Mouse (Mus musculus) embryonic facial prominence, embryonic 13.5 days (tissue): ENCODE results near the gene Gm17455. TPM values are rescaled to one million over a fixed set of nuclear protein-coding genes. Genes with fewer than 3 reads are reported as not detected.

Source experiments
- ATAC-seq: fragments of 200-750 bp; cut with Nextera tagmentation; 2 replicates; pipeline ENCODE4 v1.8.0; 2017; ENCODE audit warnings: low read depth; ENCODE audit not compliant: insufficient number of reproducible peaks, insufficient read depth, low FRiP score, low TSS enrichment
- H3K27ac ChIP-seq: fragments of 300-500 bp; sonication (generic); 2 replicates; pipeline ENCODE4 v1.5.1; 2015; ENCODE audit warnings: moderate library complexity, mild to moderate bottlenecking, inconsistent platforms
- H3K27me3 ChIP-seq: fragments of 300-500 bp; sonication (generic); 2 replicates; pipeline ENCODE4 v1.6.1; 2015; ENCODE audit warnings: mild to moderate bottlenecking, inconsistent platforms
- H3K36me3 ChIP-seq: fragments of 300-500 bp; sonication (generic); 2 replicates; pipeline ENCODE4 v1.6.1; 2015; ENCODE audit warnings: mild to moderate bottlenecking, inconsistent platforms
- H3K4me1 ChIP-seq: fragments of 300-500 bp; sonication (generic); 2 replicates; pipeline ENCODE4 v1.6.1; 2015; ENCODE audit warnings: inconsistent platforms
- H3K4me2 ChIP-seq: fragments of 300-500 bp; sonication (generic); 2 replicates; pipeline ENCODE4 v1.6.1; 2015; ENCODE audit warnings: moderate library complexity, mild to moderate bottlenecking, inconsistent platforms
- H3K4me3 ChIP-seq: fragments of 300-500 bp; sonication (generic); 2 replicates; pipeline ENCODE4 v1.5.1; 2015; ENCODE audit warnings: mild to moderate bottlenecking, inconsistent platforms
- H3K9ac ChIP-seq: fragments of 300-500 bp; sonication (generic); 2 replicates; pipeline ENCODE4 v1.6.1; 2015; ENCODE audit warnings: mild to moderate bottlenecking, inconsistent platforms
- H3K9me3 ChIP-seq: fragments of 300-500 bp; sonication (generic); 2 replicates; pipeline ENCODE4 v1.6.1; 2016; ENCODE audit warnings: inconsistent platforms
- WGBS: fragments of 180-500 bp; shearing (Covaris S2); methylation state at CpG from one replicate; pipeline ENCODE4 v1.1.7; 2015; ENCODE audit warnings: mixed read lengths; 5-methylcytosine and 5-hydroxymethylcytosine counted together
- polyA plus RNA-seq: library from polyadenylated mRNA; unstranded; fragments of >200 nt; fragmentation: Nextera tagmentation; extraction: Ambion mirVana; gene quantifications from 2 replicates; pipeline ENCODE4 v1.2.1, GENCODE M21; 2015

Gm17455 gene
- polyA plus RNA-seq, 1 experiment from 2014 or later = 2.0 TPM

- Histone ChIP-seq H3K36me3 (no peaks in the 10 kb centered on the region), H3K4me2 (no peak overlapping the region), H3K4me3 (no peak overlapping the region), H3K27me3 (no peaks in the 10 kb centered on the region), H3K9me3 (no peaks in the 10 kb centered on the region), H3K27ac (no peak overlapping the region), H3K9ac (no peak overlapping the region), H3K4me1 (peaks cover 22% of the 10 kb centered on the region)
- ATAC-seq = no peak
- 55% methylated on average over 12 of the region's 12 CpGs for WGBS
These were observed 37.8 kb upstream of the Gm17455 start for GRCm38 (mm10) chr10:60361615-60362309.

GRCm38 (mm10) chr10:60362310-60362628 lies 37.3 kb upstream of the Gm17455 start:
- no peaks in the 10 kb centered on the region for H3K9me3 ChIP-seq
- no peak overlapping the region for H3K9ac ChIP-seq
- H3K36me3 ChIP-seq = no peaks in the 10 kb centered on the region
- 42% methylated on average over 2 of the region's 2 CpGs for WGBS
- peaks cover 22% of the 10 kb centered on the region for H3K4me1 ChIP-seq
- no peaks in the 10 kb centered on the region for H3K27me3 ChIP-seq
- no peak overlapping the region for H3K27ac ChIP-seq
- no peak overlapping the region for H3K4me2 ChIP-seq
- H3K4me3 ChIP-seq = no peak overlapping the region
- ATAC-seq = no peak

GRCm38 (mm10) chr10:60363426-60363825 lies 36.1 kb upstream of the Gm17455 start:
- H3K9me3 ChIP-seq = no peaks in the 10 kb centered on the region
- no peak overlapping the region for H3K4me3 ChIP-seq
- H3K4me1 ChIP-seq = peaks cover 22% of the 10 kb centered on the region
- H3K27me3 ChIP-seq = no peaks in the 10 kb centered on the region
- H3K27ac ChIP-seq = no peak overlapping the region
- no peaks in the 10 kb centered on the region for H3K36me3 ChIP-seq
- no peak overlapping the region for H3K9ac ChIP-seq
- ATAC-seq = no peak
- WGBS = 74% methylated on average over 6 of the region's 6 CpGs
- H3K4me2 ChIP-seq = no peak overlapping the region

- Histone ChIP-seq H3K36me3 (no peaks in the 10 kb centered on the region), H3K4me2 (no peak overlapping the region), H3K4me3 (no peak overlapping the region), H3K27me3 (no peaks in the 10 kb centered on the region), H3K9me3 (no peaks in the 10 kb centered on the region), H3K27ac (no peak overlapping the region), H3K9ac (no peak overlapping the region), H3K4me1 (peaks cover 20% of the 10 kb centered on the region)
- ATAC-seq = no peak
- 69% methylated on average over 2 of the region's 2 CpGs for WGBS
These were observed 32.4 kb upstream of the Gm17455 start for GRCm38 (mm10) chr10:60367145-60367544.

- Histone ChIP-seq H3K4me2 (no peak overlapping the region), H3K36me3 (no peaks in the 10 kb centered on the region), H3K9ac (no peak overlapping the region), H3K9me3 (no peaks in the 10 kb centered on the region), H3K27ac (no peak overlapping the region), H3K4me3 (no peak overlapping the region), H3K27me3 (no peaks in the 10 kb centered on the region), H3K4me1 (peaks cover 17% of the 10 kb centered on the region)
- no peak for ATAC-seq
- WGBS = 74% methylated on average over 4 of the region's 4 CpGs
These were observed 31.6 kb upstream of the Gm17455 start for GRCm38 (mm10) chr10:60367904-60368303.

GRCm38 (mm10) chr10:60369405-60369804 lies 30.1 kb upstream of the Gm17455 start:
- H3K4me3 ChIP-seq = no peak overlapping the region
- H3K27ac ChIP-seq = no peak overlapping the region
- H3K9ac ChIP-seq = no peak overlapping the region
- no peak for ATAC-seq
- H3K4me2 ChIP-seq = no peak overlapping the region
- WGBS = 79% methylated on average over 6 of the region's 6 CpGs
- no peaks in the 10 kb centered on the region for H3K27me3 ChIP-seq
- peaks cover 20% of the 10 kb centered on the region for H3K4me1 ChIP-seq
- H3K9me3 ChIP-seq = no peaks in the 10 kb centered on the region
- H3K36me3 ChIP-seq = no peaks in the 10 kb centered on the region

GRCm38 (mm10) chr10:60370098-60370497 lies 29.4 kb upstream of the Gm17455 start:
- Histone ChIP-seq H3K4me1 (peaks cover 20% of the 10 kb centered on the region), H3K4me2 (no peak overlapping the region), H3K36me3 (no peaks in the 10 kb centered on the region), H3K9me3 (no peaks in the 10 kb centered on the region), H3K27me3 (no peaks in the 10 kb centered on the region), H3K9ac (no peak overlapping the region), H3K27ac (no peak overlapping the region), H3K4me3 (no peak overlapping the region)
- WGBS = 68% methylated on average over 2 of the region's 2 CpGs
- no peak for ATAC-seq

GRCm38 (mm10) chr10:60370601-60371061 lies 28.9 kb upstream of the Gm17455 start:
- no peak overlapping the region for H3K4me2 ChIP-seq
- H3K27me3 ChIP-seq = no peaks in the 10 kb centered on the region
- peaks cover 20% of the 10 kb centered on the region for H3K4me1 ChIP-seq
- no peak overlapping the region for H3K27ac ChIP-seq
- no peak overlapping the region for H3K4me3 ChIP-seq
- no peak for ATAC-seq
- 70% methylated on average over 5 of the region's 5 CpGs for WGBS
- no peaks in the 10 kb centered on the region for H3K9me3 ChIP-seq
- no peaks in the 10 kb centered on the region for H3K36me3 ChIP-seq
- H3K9ac ChIP-seq = no peak overlapping the region

GRCm38 (mm10) chr10:60371596-60372386 lies 27.7 kb upstream of the Gm17455 start:
- WGBS = 75% methylated on average over 5 of the region's 5 CpGs
- no peak overlapping the region for H3K9ac ChIP-seq
- peaks cover 20% of the 10 kb centered on the region for H3K4me1 ChIP-seq
- no peak overlapping the region for H3K4me2 ChIP-seq
- H3K9me3 ChIP-seq = no peaks in the 10 kb centered on the region
- no peaks in the 10 kb centered on the region for H3K36me3 ChIP-seq
- H3K4me3 ChIP-seq = no peak overlapping the region
- H3K27ac ChIP-seq = no peak overlapping the region
- no peak for ATAC-seq
- no peaks in the 10 kb centered on the region for H3K27me3 ChIP-seq

- peak overlapping the region; percentile 4; the same call in 1 of the 2 replicates for H3K27ac ChIP-seq
- no peak overlapping the region for H3K4me2 ChIP-seq
- H3K4me1 ChIP-seq = peaks cover 20% of the 10 kb centered on the region
- H3K36me3 ChIP-seq = no peaks in the 10 kb centered on the region
- 19% methylated on average over 6 of the region's 6 CpGs for WGBS
- ATAC-seq = no peak
- H3K9ac ChIP-seq = no peak overlapping the region
- no peaks in the 10 kb centered on the region for H3K9me3 ChIP-seq
- no peak overlapping the region for H3K4me3 ChIP-seq
- no peaks in the 10 kb centered on the region for H3K27me3 ChIP-seq
These were observed 26.0 kb upstream of the Gm17455 start for GRCm38 (mm10) chr10:60373543-60373936.

GRCm38 (mm10) chr10:60373937-60374578 lies 25.5 kb upstream of the Gm17455 start:
- Histone ChIP-seq H3K4me2 (no peak overlapping the region), H3K4me1 (peaks cover 20% of the 10 kb centered on the region), H3K9ac (0 out of 2 replicates have a peak overlapping the region, but pooled peaks have one; percentile 21), H3K4me3 (no peak overlapping the region), H3K27me3 (no peaks in the 10 kb centered on the region), H3K9me3 (no peaks in the 10 kb centered on the region), H3K27ac (peak overlapping the region; percentile 4; the same call in 1 of the 2 replicates), H3K36me3 (no peaks in the 10 kb centered on the region)
- 35% methylated on average over 8 of the region's 8 CpGs for WGBS
- no peak for ATAC-seq
